Mouse (Mus musculus): ENCODE results near the gene Rbm44.

DNA sequence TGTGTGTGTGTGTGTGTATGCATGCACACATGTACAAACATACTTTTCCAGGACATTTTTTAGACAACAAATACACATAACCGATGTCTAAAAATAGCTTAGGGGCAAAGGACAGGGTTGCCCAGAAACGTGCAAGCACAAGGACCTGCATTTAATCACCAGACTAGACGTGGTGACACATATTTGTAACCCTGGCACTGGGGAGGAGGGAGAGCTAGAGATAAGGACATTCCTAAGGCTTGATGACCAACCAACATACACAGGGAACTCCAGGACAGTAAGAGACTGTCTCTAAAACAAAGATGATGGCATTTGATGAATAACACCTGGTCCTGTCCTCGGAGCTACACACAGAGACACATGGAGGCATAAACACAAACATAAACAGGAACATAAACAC is 35.6 kb upstream of the Rbm44 start:
- no peak for TF ChIP-seq CTCF (conservative IDR thresholded peaks at IDR 0.05; ENCODE audit: low read length)
- no peak for TF ChIP-seq NANOG (IDR thresholded peaks at IDR 0.05; ENCODE audit: borderline replicate concordance, low read length)

Data from E14TG2a.4 (cell line).